Mouse (Mus musculus): Measurements from ENCODE around the gene Akr1b8.
"Not testable (repeated sequence)": the region's sequence is repeated elsewhere in the genome, so short reads cannot be mapped to it uniquely, and the experiment has no call there.

Akr1b8 gene

GRCm38 (mm10) chr6:34353658-34354353 lies at the start of gene Akr1b8:
Akr1b8 (plus strand) TSS chr6:34354119.
- DNase-seq (ENCODE audit: low spot score in 2 of 2): no peak

GRCm38 (mm10) chr6:34304675-34305241 lies 49.2 kb upstream of the Akr1b8 start:
- no peak for DNase-seq (ENCODE audit: low spot score in 2 of 2)

DNA sequence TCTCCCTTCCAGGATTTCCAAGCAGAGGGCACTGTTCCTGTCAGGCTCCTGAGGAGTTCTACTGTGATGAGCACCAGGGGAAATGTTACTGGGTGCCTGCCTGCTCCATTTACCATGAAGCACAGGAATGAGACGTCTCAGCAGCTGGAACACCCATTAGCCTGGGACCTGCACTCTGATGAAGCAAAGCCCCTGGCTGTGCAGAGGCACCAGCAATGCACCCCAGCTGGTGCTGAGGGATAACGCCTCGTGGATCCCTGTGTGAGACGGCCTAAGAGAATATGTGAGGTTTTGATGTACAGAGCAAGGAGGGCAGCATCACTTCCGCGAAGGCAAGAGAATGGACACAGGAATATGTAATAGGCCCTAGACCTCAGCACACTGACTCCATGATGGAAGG lies 47.1 kb upstream of the Akr1b8 start:
- no peak for DNase-seq (ENCODE audit: low spot score in 2 of 2)

GRCm38 (mm10) chr6:34309526-34309925 lies 44.4 kb upstream of the Akr1b8 start:
- DNase-seq (ENCODE audit: low spot score in 2 of 2): no peak

- DNase-seq (ENCODE audit: low spot score in 2 of 2): no peak
Observed at GRCm38 (mm10) chr6:34310023-34310595, 43.8 kb upstream of the Akr1b8 start.

DNA sequence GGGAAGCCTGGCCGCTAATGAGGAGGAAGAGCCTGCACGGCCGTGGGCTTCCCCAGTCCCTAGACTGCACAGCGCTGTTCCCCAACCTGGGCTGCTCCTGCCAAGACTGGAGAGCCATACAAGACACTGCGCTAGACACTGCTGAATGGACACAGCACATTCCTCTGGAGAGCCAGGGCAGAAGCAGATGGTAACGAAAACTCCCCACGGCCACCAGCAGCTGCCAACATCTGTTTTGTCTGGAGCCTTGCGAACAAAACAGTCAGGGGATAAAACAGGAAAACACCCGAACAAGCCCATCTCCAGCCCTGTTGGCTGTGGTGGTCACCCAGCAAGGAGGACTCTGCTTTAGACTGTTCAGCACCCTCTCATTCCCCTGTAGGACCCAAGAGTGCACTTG lies 40.5 kb upstream of the Akr1b8 start:
- DNase-seq (ENCODE audit: low spot score in 2 of 2): no peak

GRCm38 (mm10) chr6:34313921-34314320 lies 40.0 kb upstream of the Akr1b8 start:
- DNase-seq (ENCODE audit: low spot score in 2 of 2): no peak

DNA sequence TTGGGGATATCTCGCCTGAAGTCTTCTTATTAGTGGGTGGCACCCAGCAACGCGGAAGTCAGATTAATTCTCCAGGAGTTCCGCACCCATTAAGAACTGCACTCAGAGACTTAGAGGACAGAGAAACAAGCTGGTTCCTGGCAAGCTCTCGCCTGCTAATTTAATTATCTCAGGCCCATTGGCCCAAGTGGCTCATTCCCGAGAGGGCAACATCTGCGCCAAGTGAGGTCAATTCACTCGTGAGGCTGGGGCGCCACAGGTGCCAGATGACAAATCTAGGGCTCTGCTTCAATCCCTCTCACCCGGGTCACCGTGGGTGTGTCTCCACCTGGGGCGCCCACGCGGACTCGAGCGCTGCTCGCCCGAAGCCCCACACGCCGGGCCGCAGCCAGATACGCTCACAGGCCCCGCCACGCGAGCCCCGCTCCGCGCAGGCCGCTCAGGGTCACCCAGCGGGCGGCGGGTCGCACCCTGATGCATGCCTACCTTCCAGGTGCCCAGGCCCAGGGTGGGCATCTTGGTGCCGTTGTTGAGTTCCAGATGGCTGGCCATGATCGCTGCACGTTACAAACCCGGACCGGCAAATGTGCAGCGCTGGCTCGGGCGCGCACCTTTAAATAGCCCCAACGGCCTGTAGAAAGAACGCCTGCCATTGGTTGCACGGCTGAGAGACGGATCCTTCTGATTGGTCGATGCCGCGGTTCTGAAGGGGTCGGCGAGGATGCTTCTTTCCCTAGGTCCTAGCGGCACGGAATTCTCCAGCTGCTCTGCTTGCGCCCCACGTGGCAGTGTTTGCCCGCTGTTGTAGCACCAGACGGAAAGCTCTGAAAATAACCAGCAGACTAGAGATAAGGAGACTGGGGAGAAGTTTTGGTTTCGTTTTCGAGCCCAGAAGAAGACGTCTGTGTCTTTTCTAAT lies 36.8 kb upstream of the Akr1b8 start, which contains the start of gene Akr1b3:
Akr1b3 (minus strand) TSS at position 625 of the 918 bp plus-strand sequence.
- DNase-seq (ENCODE audit: low spot score in 2 of 2): peak; percentile 54 to 62

DNA sequence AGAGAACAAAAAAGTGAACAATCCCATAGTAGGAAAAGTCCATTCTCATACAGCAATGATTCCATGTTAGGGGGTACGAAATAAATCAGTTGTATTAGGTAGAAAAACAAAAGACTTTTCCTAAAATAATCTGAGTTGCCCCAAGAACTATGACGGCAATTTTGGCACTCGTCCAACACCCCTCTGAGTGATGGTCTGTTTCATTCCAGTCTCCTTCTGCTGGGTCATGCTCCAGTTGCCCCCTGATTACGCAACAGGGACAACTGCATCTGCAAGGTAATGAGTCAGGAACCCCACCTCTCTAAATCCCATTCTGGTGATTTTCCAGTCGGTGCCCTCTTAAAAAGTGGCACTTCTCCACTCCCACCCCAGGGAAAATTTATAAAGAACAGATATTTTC lies 35.7 kb upstream of the Akr1b8 start:
- no peak for DNase-seq (ENCODE audit: low spot score in 2 of 2)

GRCm38 (mm10) chr6:34318636-34319035 lies 35.3 kb upstream of the Akr1b8 start:
- DNase-seq (ENCODE audit: low spot score in 2 of 2): no peak

DNA sequence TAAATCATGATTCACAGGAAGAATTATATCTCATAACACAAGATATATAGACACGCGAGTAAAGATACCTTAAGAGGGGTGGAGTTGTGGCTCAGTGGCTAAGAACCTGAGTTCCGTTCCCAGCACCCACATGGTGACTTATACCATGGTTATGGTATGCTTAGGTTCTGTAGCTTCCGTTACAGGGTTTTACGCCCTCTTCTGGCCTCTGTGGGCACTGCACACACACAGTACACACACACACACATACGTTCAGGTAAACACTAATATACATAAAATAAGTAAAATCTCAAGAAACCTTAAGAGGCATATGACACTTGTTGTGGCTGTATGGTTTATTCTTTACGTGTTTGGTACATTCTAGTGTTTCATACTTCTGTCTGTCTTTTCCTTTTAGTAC lies 31.8 kb upstream of the Akr1b8 start:
- DNase-seq (ENCODE audit: low spot score in 2 of 2): no peak

DNA sequence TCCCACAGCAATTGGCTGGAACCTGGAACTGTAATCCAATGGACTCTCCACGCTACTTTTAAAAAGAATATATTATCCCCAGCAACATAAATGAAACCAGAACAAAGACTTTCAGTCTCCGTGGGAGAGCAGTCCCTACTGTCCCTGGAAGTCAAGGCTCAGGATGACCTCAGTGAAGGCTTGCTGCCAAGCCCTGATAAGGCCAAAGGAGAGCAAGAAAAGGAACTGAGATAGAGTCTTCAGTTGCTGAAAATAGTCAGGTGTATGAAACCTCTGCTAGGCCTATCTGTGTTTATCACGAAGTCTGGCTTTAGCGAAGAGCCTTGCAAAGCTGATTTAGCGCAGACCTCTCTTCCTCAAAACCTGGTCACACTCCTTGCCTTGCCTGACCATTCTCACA lies 22.5 kb upstream of the Akr1b8 start:
- DNase-seq (ENCODE audit: low spot score in 2 of 2): no peak

DNA sequence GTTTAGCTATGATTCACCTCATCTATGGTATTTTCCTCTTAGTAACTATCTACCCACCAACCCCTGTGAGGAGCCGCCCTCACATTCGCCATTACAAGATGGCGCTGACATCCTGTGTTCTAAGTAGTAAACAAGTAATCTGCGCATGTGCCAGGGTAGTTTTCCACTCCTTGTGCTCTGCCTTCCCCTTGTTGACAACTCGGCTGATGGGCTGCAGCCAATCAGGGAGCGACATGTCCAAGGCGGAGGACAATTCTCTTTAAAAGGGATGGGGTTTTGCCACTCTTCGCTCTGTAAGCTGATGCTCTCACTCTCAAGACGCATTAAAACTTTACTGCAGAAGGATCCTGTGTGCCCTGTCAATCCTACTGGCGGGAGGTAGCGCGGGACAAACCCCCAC lies 22.1 kb upstream of the Akr1b8 start:
- DNase-seq (ENCODE audit: low spot score in 2 of 2): not testable (repeated sequence)

- DNase-seq (ENCODE audit: low spot score in 2 of 2): no peak
Observed at GRCm38 (mm10) chr6:34334673-34335072, 19.2 kb upstream of the Akr1b8 start.

GRCm38 (mm10) chr6:34337799-34338198 lies 16.1 kb upstream of the Akr1b8 start:
- DNase-seq (ENCODE audit: low spot score in 2 of 2): no peak

GRCm38 (mm10) chr6:34341991-34342390 lies 11.9 kb upstream of the Akr1b8 start:
- DNase-seq (ENCODE audit: low spot score in 2 of 2): no peak

GRCm38 (mm10) chr6:34342476-34342875 lies 11.4 kb upstream of the Akr1b8 start:
- DNase-seq (ENCODE audit: low spot score in 2 of 2): no peak

DNA sequence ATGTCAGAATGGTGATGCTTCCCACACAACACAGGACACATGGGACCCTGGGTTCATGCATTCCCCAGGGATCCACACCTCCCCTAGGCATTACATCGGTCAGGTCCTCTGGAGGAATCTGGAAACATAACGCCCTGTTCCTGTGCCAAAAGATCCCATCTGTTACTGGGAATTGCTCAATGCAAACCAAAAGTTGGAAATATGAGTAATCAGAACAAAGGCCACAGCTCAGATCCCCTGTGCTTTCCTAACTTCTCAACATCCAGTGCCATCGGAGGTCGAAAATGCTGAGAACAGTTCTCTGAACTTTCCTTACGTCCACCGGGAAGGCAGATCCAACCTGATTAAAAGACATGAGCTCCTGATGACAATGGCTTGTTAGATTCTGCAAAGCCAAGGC lies 10.5 kb upstream of the Akr1b8 start:
- no peak for DNase-seq (ENCODE audit: low spot score in 2 of 2)

GRCm38 (mm10) chr6:34344135-34344850 lies 9.6 kb upstream of the Akr1b8 start:
- DNase-seq (ENCODE audit: low spot score in 2 of 2): no peak

DNA sequence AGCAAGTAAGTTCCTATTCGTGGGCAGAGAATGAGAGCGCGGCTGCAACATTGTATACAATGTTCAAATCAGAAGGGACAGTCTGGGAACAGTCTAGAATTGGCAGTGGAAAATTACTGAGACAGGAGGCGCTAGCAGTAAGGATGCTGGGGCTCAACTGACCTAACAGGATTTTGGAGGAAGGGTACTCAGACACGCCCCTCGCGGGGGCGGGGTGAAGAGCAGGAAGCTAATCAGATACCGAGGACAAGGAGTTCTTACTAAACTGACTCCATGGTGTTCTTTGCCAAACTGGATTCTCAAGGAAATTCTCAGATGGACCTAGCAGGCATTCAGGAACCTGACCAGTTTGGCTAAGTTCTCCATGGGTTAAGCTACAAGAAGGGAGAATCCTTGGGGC lies 9.0 kb upstream of the Akr1b8 start:
- no peak for DNase-seq (ENCODE audit: low spot score in 2 of 2)

DNA sequence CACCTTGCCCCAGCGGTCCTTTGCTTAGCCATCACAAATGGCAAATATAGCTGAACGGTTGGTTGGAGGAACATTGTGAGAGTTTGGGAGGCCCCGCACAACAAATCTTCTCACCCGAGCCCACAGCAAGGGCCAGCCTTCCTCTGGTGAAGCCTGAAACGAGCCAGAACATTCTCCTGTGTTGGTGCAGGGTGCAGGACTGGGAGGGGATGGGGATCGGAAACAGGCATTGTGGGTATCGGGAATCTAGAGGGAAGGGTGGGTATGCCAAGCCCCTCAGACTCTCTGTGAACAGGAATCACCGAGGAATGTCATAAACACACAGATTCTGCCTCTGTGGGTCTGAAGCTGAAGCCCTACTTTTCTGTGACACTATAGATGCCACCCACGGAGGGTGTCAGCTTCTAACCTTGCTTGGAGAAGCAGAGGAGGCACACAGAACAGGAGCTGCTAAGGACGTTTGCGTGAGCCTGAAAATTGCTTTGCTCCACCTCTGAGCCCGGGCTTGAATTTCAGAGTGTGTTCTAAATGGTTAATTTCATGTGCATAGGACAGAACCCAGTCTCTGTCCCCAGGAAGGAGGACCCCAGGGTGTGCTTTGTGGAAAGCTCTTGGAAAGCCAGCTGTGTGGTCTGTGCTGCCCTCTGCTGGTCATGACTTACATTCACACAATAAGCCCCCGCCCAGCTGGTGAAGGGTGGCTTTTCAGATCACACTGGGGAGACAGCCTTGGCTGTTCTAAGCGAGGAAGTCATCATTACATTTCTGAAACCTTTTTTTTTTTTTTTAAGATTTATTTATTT lies 7.6 kb upstream of the Akr1b8 start:
- peak; percentile 14 to 41 for DNase-seq (ENCODE audit: low spot score in 2 of 2)
